Mouse (Mus musculus): Measurements from ENCODE around the gene Pla2g4e. TPM values are rescaled to one million over a fixed set of nuclear protein-coding genes. Genes with fewer than 3 reads are reported as not detected.

Gene Pla2g4e
- total and polyA plus RNA-seq, 3 experiments = not detected

- H3K4me1 ChIP-seq (ENCODE audit: control insufficient read depth in 1 of 2, insufficient read depth in 2 of 2, low read length in 2 of 2) = peaks cover 0 to 3% of the 10 kb centered on the region in 2 experiments; a peak in 3 of 4 replicates
- peak overlapping the region; percentile 85 to 99 for H3K4me3 ChIP-seq (ENCODE audit: control insufficient read depth in 1 of 2, insufficient read depth in 1 of 2, low read depth in 2 of 2, low read length in 2 of 2)
- peak; percentile 74 for DNase-seq (ENCODE audit: low read depth, low spot score)
Measured at GRCm38 (mm10) chr2:120153586-120154360, 91.4 kb downstream of the Pla2g4e start.

GRCm38 (mm10) chr2:120150571-120150970 is 94.6 kb downstream of the Pla2g4e start:
- TF ChIP-seq KAT2A (conservative IDR thresholded peaks at IDR 0.05; ENCODE audit: low read depth, low read length) (no peak), EP300 (IDR thresholded peaks at IDR 0.05; ENCODE audit: low read depth in 1 of 2, low read length in 2 of 2) (no peak), MYB (IDR thresholded peaks at IDR 0.05; ENCODE audit: low read depth, low read length) (no peak), ZKSCAN1 (IDR thresholded peaks at IDR 0.05; ENCODE audit: low read depth, low read length) (no peak), NRF1 (IDR thresholded peaks at IDR 0.05; ENCODE audit: insufficient read depth, low read depth, low read length, poor library complexity, severe bottlenecking) (no peak), POLR2AphosphoS2 (IDR thresholded peaks at IDR 0.05; ENCODE audit: low read length) (no peak), RAD21 (IDR thresholded peaks at IDR 0.05; ENCODE audit: low read depth, low read length) (no peak), CHD2 (IDR thresholded peaks at IDR 0.05; ENCODE audit: low read length) (no peak), BHLHE40 (IDR thresholded peaks at IDR 0.05; ENCODE audit: borderline replicate concordance, low read depth, low read length) (no peak), UBTF (IDR thresholded peaks at IDR 0.05; ENCODE audit: borderline replicate concordance, insufficient read depth, low read depth, low read length) (no peak), SIN3A (IDR thresholded peaks at IDR 0.05; ENCODE audit: low read length) (no peak), RCOR1 (IDR thresholded peaks at IDR 0.05; ENCODE audit: low read depth, low read length) (no peak), MYC (IDR thresholded peaks at IDR 0.05; ENCODE audit: low read depth, low read length) (no peak)
- no peaks in the 10 kb centered on the region; a peak in 2 of 4 replicates for H3K4me1 ChIP-seq (ENCODE audit: control insufficient read depth in 1 of 2, insufficient read depth in 2 of 2, low read length in 2 of 2)
- no peak for DNase-seq (ENCODE audit: low read depth, low spot score)

More at GRCm38 (mm10) chr2:120153586-120154360, 91.4 kb downstream of the Pla2g4e start:
- Histone ChIP-seq H3K36me3 (ENCODE audit: control insufficient read depth in 1 of 2, insufficient read depth in 2 of 2, low read length in 2 of 2) (peaks cover 0 to 10% of the 10 kb centered on the region in 2 experiments; a peak in 3 of 4 replicates), H3K27me3 (ENCODE audit: control insufficient read depth in 1 of 2, insufficient read depth in 2 of 2, low read length in 2 of 2) (no peaks in the 10 kb centered on the region), H3K9me3 (replicated peaks; ENCODE audit: insufficient read depth, low read length) (no peaks in the 10 kb centered on the region), H3K79me2 (ENCODE audit: control insufficient read depth, insufficient read depth, low read length, poor library complexity) (peaks cover 10% of the 10 kb centered on the region), H3K27ac (ENCODE audit: control insufficient read depth, low read depth, low read length) (peak overlapping the region; percentile 19; the same call in 1 of the 2 replicates), H3K9ac (ENCODE audit: control insufficient read depth, low read depth, low read length, poor library complexity, severe bottlenecking) (peak overlapping the region; percentile 81)
- TF ChIP-seq EP300 (IDR thresholded peaks at IDR 0.05; ENCODE audit: low read depth in 1 of 2, low read length in 2 of 2) = 0 out of 4 replicates have a peak, but pooled peaks of 1 of the 2 experiments have one; percentile 3
- no peak for TF ChIP-seq ELF1 (IDR thresholded peaks at IDR 0.05; ENCODE audit: low read depth, low read length)
- TF ChIP-seq POLR2A (IDR thresholded peaks at IDR 0.05; ENCODE audit: control insufficient read depth in 1 of 2, insufficient read depth in 1 of 2, low read depth in 1 of 2, low read length in 2 of 2, poor library complexity in 1 of 2) = no peak
- no peak for TF ChIP-seq UBTF (IDR thresholded peaks at IDR 0.05; ENCODE audit: borderline replicate concordance, insufficient read depth, low read depth, low read length)

More at GRCm38 (mm10) chr2:120150571-120150970, 94.6 kb downstream of the Pla2g4e start:
- no peaks in the 10 kb centered on the region for H3K9me3 ChIP-seq (replicated peaks; ENCODE audit: insufficient read depth, low read length)
- no peak overlapping the region for H3K9ac ChIP-seq (ENCODE audit: control insufficient read depth, low read depth, low read length, poor library complexity, severe bottlenecking)
- no peak overlapping the region for H3K27ac ChIP-seq (ENCODE audit: control insufficient read depth, low read depth, low read length)
- no peak overlapping the region for H3K4me3 ChIP-seq (ENCODE audit: control insufficient read depth in 1 of 2, insufficient read depth in 1 of 2, low read depth in 2 of 2, low read length in 2 of 2)
- no peaks in the 10 kb centered on the region for H3K27me3 ChIP-seq (ENCODE audit: control insufficient read depth in 1 of 2, insufficient read depth in 2 of 2, low read length in 2 of 2)
- H3K79me2 ChIP-seq (ENCODE audit: control insufficient read depth, insufficient read depth, low read length, poor library complexity) = peaks cover 12% of the 10 kb centered on the region
- H3K36me3 ChIP-seq (ENCODE audit: control insufficient read depth in 1 of 2, insufficient read depth in 2 of 2, low read length in 2 of 2) = peaks cover 0 to 10% of the 10 kb centered on the region in 2 experiments; a peak in 3 of 4 replicates
